Mouse (Mus musculus) thymus, postnatal 36 days (tissue): ENCODE measurements around the gene AU040320.

Source experiments
- DNase-seq, 2 experiments: peaks; one replicate each; pipeline ENCODE4 v3.0.0; 2022; ENCODE audit warnings: mixed read lengths in 2 of 2

The AU040320 gene

DNA sequence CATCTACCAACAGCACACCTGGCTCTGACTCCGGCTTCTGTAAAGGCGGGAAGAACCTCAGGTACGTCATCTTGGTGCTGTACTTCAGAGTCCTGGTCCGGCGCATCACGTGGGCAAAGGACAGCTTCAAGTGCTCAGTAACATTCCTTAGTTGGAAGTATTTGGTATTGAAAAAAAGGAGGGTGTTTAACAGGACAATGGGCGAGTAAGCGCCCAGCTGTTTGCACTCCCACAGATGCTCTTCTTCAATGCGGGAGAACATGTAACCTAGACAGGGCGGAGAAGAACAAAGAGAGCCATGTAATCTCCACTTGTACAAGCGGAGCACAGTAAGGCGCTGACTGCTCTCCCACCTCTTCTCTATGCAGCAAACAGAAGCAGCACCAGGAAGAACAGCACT, 115.4 kb downstream of the AU040320 start:
- DNase-seq, result no peak

DNA sequence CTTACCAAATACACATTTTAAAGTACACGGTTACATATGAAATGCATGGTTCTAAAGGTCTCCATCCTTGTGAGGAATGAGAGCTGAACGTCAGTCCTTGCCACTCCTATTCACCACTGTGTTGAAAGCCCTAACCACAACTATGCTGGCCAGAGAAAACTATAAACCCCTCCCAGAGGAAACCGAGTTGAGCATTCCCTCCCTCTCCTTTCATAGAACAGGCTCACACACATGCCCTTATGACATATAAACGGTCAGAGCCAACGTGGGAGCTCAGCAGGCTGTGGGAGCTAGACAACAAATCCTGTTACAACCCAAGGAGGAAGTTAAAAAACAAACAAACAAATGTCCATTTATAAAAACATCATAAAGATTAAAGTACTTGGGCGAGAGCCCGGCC, 119.4 kb downstream of the AU040320 start:
- no peak for DNase-seq

DNA sequence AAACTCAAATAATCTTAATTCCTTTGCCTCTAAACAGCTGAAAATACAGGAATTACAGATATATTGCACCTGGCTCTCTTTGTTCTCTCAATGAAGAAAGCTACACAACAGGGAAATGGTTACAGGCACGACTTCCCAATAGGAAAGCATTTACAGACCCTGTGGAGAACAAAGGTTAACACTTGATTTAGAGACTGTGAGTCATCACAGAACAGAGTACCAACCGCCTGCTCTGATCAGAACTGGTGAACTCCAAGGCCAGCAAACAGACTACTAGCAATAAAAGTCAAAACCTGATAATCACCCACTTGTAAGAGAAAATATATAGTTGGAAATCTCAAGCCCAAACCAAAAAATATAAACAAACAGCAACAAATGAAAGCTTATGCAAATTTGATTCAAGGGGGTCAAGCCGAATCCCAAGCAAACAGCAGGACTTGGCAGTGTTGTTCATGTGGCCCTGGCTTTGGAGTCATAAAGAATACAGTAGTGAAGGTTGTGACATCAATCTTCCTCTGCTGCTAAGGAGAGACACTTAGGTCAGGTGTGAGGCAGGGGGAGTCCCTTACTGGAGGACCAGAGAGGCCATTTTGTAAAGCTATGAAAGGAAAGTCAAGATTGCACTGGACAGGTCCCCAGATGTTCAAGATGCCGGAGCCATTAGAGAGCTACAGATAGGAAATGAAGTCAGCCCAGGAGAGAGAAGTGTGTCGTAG, 126.4 kb downstream of the AU040320 start:
- no peak for DNase-seq

DNA sequence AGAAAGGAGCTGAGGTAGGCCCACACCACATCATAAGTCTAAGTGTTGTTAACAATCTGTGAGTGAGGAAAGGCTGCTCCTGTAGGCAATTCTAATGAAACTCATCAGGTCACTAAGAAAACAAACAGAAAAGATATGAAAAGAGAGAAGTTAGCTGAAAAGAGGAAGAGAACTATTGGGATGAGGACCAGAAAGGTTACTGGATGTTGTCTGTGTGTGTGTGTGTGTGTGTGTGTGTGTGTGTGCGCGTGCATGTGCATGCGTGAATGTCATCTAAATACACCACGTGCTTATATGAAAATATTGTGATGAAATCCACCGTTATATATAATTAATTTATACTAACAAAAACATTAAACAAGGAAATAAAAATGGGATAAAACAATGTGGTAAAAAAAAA, 130.3 kb downstream of the AU040320 start:
- DNase-seq, result no peak

DNA sequence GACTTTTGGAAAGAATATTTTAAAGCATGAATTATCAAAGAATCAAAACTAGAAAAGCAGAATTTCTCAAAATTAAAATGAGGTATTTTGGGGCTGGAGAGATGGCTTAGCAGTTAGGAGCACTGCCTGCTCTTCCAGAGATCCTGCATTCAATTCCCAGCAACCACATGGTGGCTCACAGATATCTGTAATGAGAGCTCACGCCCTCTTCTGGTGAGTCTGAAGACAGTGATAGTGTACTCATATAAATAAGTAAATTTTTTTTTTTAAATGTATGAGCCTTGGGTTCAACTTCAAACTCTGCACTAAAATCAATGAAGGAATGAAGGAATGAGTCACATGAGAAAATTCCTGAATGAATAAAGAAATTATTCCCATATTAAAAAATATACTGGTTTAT, 132.6 kb downstream of the AU040320 start:
- DNase-seq, result no peak

DNA sequence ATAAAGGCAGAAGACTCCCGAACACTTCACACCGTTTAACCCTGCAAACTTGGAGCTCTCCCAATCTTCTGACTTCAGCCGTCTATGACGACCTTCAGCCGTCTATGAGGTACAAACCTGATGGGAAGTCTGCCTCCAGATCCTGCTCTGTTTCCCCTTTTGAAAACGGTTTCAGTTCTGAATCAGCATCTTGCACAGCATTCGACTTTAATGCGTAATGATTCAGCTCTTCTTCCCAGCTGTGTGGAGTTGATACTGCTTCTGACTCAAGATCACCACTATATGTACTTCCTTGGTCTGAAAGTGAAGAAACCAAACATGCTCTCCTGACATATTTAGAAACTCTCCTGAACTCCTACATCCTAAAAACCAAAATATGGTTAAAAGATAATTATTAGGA, 136.5 kb downstream of the AU040320 start:
- DNase-seq, result no peak
